Mouse (Mus musculus) embryonic fibroblast, embryonic 13.5 days (primary cell): ENCODE results near the gene Josd2.

Source experiments
- CTCF ChIP-seq: IDR thresholded peaks from 2 replicates; pipeline ENCODE4 v1.5.1; 2011; ENCODE audit warnings: mild to moderate bottlenecking, control low read depth, low read length, moderate library complexity, borderline replicate concordance; ENCODE audit not compliant: insufficient read depth
- POLR2A ChIP-seq: IDR thresholded peaks from 2 replicates; pipeline ENCODE4 v1.6.1; 2011; ENCODE audit warnings: low read depth, mild to moderate bottlenecking, control low read depth, low read length, moderate library complexity

DNA sequence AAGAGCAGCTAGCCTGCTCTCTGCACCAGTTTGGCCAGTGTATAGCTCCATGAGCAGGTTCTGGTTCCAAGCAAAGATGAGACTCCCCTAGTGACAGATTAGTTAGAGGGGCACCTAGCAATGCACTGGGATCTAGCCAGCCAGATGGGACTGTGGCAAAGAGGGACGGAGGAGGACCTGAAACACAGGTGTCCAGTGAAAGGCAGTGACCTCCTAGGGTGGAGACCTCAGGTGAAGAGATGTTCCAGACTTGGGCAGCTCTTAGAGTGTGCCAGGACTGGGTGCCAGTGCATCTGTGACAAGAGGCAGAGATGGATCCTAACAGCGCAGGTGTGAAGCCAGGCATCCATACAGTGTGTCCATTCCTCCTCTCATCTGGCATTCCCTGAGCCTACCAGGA is 28.1 kb upstream of the Josd2 start:
- no peak for TF ChIP-seq POLR2A
- TF ChIP-seq CTCF = no peak
